Mouse (Mus musculus) cerebral cortex, adult 2 months (tissue): ENCODE measurements around the gene Chst1.

Experiments used
- WGBS: fragments of 180-500 bp; shearing (Covaris S2); methylation state at CpG from one replicate; pipeline ENCODE4 v1.1.7; 2018; 5-methylcytosine and 5-hydroxymethylcytosine counted together

The Chst1 gene

GRCm38 (mm10) chr2:92609704-92610379 is 10.3 kb downstream of the Chst1 start:
- 71% methylated on average over 3 of the region's 3 CpGs for WGBS

- 93% methylated on average over 15 of the region's 15 CpGs for WGBS
These were observed 14.1 kb downstream of the Chst1 start for GRCm38 (mm10) chr2:92613645-92614044.

GRCm38 (mm10) chr2:92614106-92614505 is 14.6 kb downstream of the Chst1 start:
- WGBS, result 83% methylated on average over 14 of the region's 14 CpGs

- WGBS, result 59% methylated on average over 16 of the region's 16 CpGs
These were observed 17.7 kb downstream of the Chst1 start for GRCm38 (mm10) chr2:92617077-92617756.

- 68% methylated on average over 6 of the region's 6 CpGs for WGBS
These were observed 18.5 kb downstream of the Chst1 start for GRCm38 (mm10) chr2:92618016-92618415.

- 52% methylated on average over 2 of the region's 2 CpGs for WGBS
These were observed 28.1 kb downstream of the Chst1 start for GRCm38 (mm10) chr2:92627633-92628032.

GRCm38 (mm10) chr2:92630799-92631198 is 31.3 kb downstream of the Chst1 start:
- WGBS, result 91% methylated on average over 11 of the region's 11 CpGs

- 59% methylated on average over 1 of the region's 1 CpGs for WGBS
These were observed 32.5 kb downstream of the Chst1 start for GRCm38 (mm10) chr2:92632027-92632426.

- 33% methylated on average over 8 of the region's 8 CpGs for WGBS
These were observed 41.0 kb downstream of the Chst1 start for GRCm38 (mm10) chr2:92640555-92640954.

GRCm38 (mm10) chr2:92645282-92646037 is 46.0 kb downstream of the Chst1 start:
- WGBS, result 63% methylated on average over 7 of the region's 7 CpGs

GRCm38 (mm10) chr2:92649154-92649801 is 49.8 kb downstream of the Chst1 start:
- WGBS, result 90% methylated on average over 5 of the region's 5 CpGs

- WGBS, result 59% methylated on average over 1 of the region's 1 CpGs
These were observed 50.9 kb downstream of the Chst1 start for GRCm38 (mm10) chr2:92650428-92650827.

GRCm38 (mm10) chr2:92651294-92651816 is 51.8 kb downstream of the Chst1 start:
- 63% methylated on average over 7 of the region's 7 CpGs for WGBS

- 96% methylated on average over 2 of the region's 2 CpGs for WGBS
These were observed 57.7 kb downstream of the Chst1 start for GRCm38 (mm10) chr2:92657189-92657588.

- 59% methylated on average over 1 of the region's 1 CpGs for WGBS
These were observed 59.0 kb downstream of the Chst1 start for GRCm38 (mm10) chr2:92658293-92659150.

GRCm38 (mm10) chr2:92659491-92660035 is 60.1 kb downstream of the Chst1 start:
- 78% methylated on average over 7 of the region's 7 CpGs for WGBS

- 94% methylated on average over 6 of the region's 6 CpGs for WGBS
These were observed 63.1 kb downstream of the Chst1 start for GRCm38 (mm10) chr2:92662534-92663068.
